ENCODE assay signal across 9 mouse cellular contexts in genomic region chr2:90504731-90505171, GRCm38 (mm10).
DNase-seq lines count a peak whose midpoint lies in the region; ATAC-seq lines count a peak whose summit lies in the region.
"Had no signal": no experiment of that assay in that cellular context is flagged by ENCODE, and none has a peak within 500 bp of the region (broad histone marks: within the 10 kb centered on the region; RNA-seq: fewer than 3 reads in every experiment).

No protein-coding gene starts in this region.

- ATAC-seq in forebrain, embryonic 14.5 days: 0 out of 2 replicates have a peak, but pooled peaks have one; percentile 10
- ATAC-seq in forebrain, embryonic 13.5 days: no peak
- peak; percentile 74; the same call in 1 of the 2 replicates for ATAC-seq in embryonic facial prominence, embryonic 15.5 days (ENCODE audit: insufficient number of reproducible peaks, low FRiP score, low TSS enrichment, low read depth)
- ATAC-seq in inflammation-experienced regulatory T-cells, adult 6 months: peak; percentile 89
- ATAC-seq in liver, embryonic 15.5 days (ENCODE audit: insufficient read depth): no peak

- H3K4me2 ChIP-seq in forebrain, embryonic 14.5 days (ENCODE audit: low read length): no peak overlapping the region
- no peak overlapping the region for H3K4me2 ChIP-seq in forebrain, embryonic 13.5 days
- no peak overlapping the region for H3K4me2 ChIP-seq in embryonic facial prominence, embryonic 15.5 days (replicated peaks)
- peak overlapping the region; percentile 10; the same call in 1 of the 2 replicates for H3K4me2 ChIP-seq in liver, embryonic 15.5 days

- no peaks in the 10 kb centered on the region for H3K36me3 ChIP-seq in forebrain, embryonic 14.5 days (ENCODE audit: control insufficient read depth, insufficient read depth, low read length)
- no peaks in the 10 kb centered on the region for H3K36me3 ChIP-seq in forebrain, embryonic 13.5 days (ENCODE audit: poor library complexity, severe bottlenecking)
- H3K36me3 ChIP-seq in embryonic facial prominence, embryonic 15.5 days: no peaks in the 10 kb centered on the region
- no peaks in the 10 kb centered on the region for H3K36me3 ChIP-seq in liver, embryonic 15.5 days (replicated peaks)

- H3K9me3 ChIP-seq in forebrain, embryonic 14.5 days (replicated peaks; ENCODE audit: control insufficient read depth, low read length): no peaks in the 10 kb centered on the region
- H3K9me3 ChIP-seq in forebrain, embryonic 13.5 days (replicated peaks): no peaks in the 10 kb centered on the region
- no peaks in the 10 kb centered on the region for H3K9me3 ChIP-seq in embryonic facial prominence, embryonic 15.5 days (replicated peaks)
- H3K9me3 ChIP-seq in liver, embryonic 15.5 days (replicated peaks): no peaks in the 10 kb centered on the region

- H3K4me1 ChIP-seq in forebrain, embryonic 14.5 days (ENCODE audit: control insufficient read depth, insufficient read depth, low read length): 0 out of 2 replicates have a peak, but pooled peaks cover 3% of the 10 kb centered on the region
- H3K4me1 ChIP-seq in forebrain, embryonic 13.5 days: 0 out of 2 replicates have a peak, but pooled peaks cover 10% of the 10 kb centered on the region
- peaks cover 13% of the 10 kb centered on the region; the same call in 1 of the 2 replicates for H3K4me1 ChIP-seq in embryonic facial prominence, embryonic 15.5 days
- H3K4me1 ChIP-seq in liver, embryonic 15.5 days (replicated peaks): peaks cover 48% of the 10 kb centered on the region

- no peak for DNase-seq in forebrain, embryonic 14.5 days (ENCODE audit: low spot score)
- DNase-seq in Muller cell, postnatal 12 days (ENCODE audit: inconsistent ontology term): peak; percentile 94
- DNase-seq in right cerebral cortex, postnatal 10 days (ENCODE audit: low spot score in 2 of 2): peak; percentile 85 to 87
- no peak for DNase-seq in embryo, embryonic 10.5 days (ENCODE audit: low spot score)

- no peak overlapping the region for H3K4me3 ChIP-seq in forebrain, embryonic 14.5 days (ENCODE audit: low read depth, low read length)
- H3K4me3 ChIP-seq in forebrain, embryonic 13.5 days: no peak overlapping the region
- no peak overlapping the region for H3K4me3 ChIP-seq in embryonic facial prominence, embryonic 15.5 days (replicated peaks)
- H3K4me3 ChIP-seq in liver, embryonic 15.5 days (replicated peaks): no peak overlapping the region
- H3K4me3 ChIP-seq: erythroblast, embryonic 14.5 days had no signal

- 82% methylated on average over 6 of the region's 6 CpGs for WGBS in forebrain, embryonic 14.5 days
- whole genome bisulfite sequencing in forebrain, embryonic 13.5 days: 87% methylated on average over 6 of the region's 6 CpGs
- 71% methylated on average over 6 of the region's 6 CpGs for WGBS in embryonic facial prominence, embryonic 15.5 days
- WGBS in liver, embryonic 15.5 days (ENCODE audit: insufficient replicate concordance): 35% methylated on average over 6 of the region's 6 CpGs

- no peaks in the 10 kb centered on the region for H3K27me3 ChIP-seq in forebrain, embryonic 14.5 days (replicated peaks; ENCODE audit: control insufficient read depth, insufficient read depth, low read length)
- no peaks in the 10 kb centered on the region for H3K27me3 ChIP-seq in forebrain, embryonic 13.5 days
- H3K27me3 ChIP-seq in embryonic facial prominence, embryonic 15.5 days: no peaks in the 10 kb centered on the region
- H3K27me3 ChIP-seq in liver, embryonic 15.5 days: no peaks in the 10 kb centered on the region

- H3K27ac ChIP-seq in forebrain, embryonic 14.5 days (ENCODE audit: low read depth, low read length): no peak overlapping the region
- H3K27ac ChIP-seq in forebrain, embryonic 13.5 days: no peak overlapping the region
- no peak overlapping the region for H3K27ac ChIP-seq in embryonic facial prominence, embryonic 15.5 days (replicated peaks)
- H3K27ac ChIP-seq in liver, embryonic 15.5 days (replicated peaks): peak overlapping the region; percentile 89

- no peak overlapping the region for H3K9ac ChIP-seq in forebrain, embryonic 14.5 days (ENCODE audit: low read length)
- H3K9ac ChIP-seq in forebrain, embryonic 13.5 days: no peak overlapping the region
- no peak overlapping the region for H3K9ac ChIP-seq in embryonic facial prominence, embryonic 15.5 days
- peak overlapping the region; percentile 18; the same call in 1 of the 2 replicates for H3K9ac ChIP-seq in liver, embryonic 15.5 days

Comparison
In these comparisons a context has a peak if more than half of its experiments do, and no peak if none do; other contexts are left out.
1. ATAC-seq: peak in forebrain, embryonic 14.5 days (single experiment), embryonic facial prominence, embryonic 15.5 days (single experiment) and inflammation-experienced regulatory T-cells, adult 6 months (single experiment); none in forebrain, embryonic 13.5 days (single experiment) and liver, embryonic 15.5 days (single experiment).
2. DNase-seq: peak in Muller cell, postnatal 12 days (single experiment) and right cerebral cortex, postnatal 10 days (2 of 2); none in forebrain, embryonic 14.5 days (single experiment) and embryo, embryonic 10.5 days (single experiment).